Mouse (Mus musculus): Measurements from ENCODE around the gene Unc13b.

DNA sequence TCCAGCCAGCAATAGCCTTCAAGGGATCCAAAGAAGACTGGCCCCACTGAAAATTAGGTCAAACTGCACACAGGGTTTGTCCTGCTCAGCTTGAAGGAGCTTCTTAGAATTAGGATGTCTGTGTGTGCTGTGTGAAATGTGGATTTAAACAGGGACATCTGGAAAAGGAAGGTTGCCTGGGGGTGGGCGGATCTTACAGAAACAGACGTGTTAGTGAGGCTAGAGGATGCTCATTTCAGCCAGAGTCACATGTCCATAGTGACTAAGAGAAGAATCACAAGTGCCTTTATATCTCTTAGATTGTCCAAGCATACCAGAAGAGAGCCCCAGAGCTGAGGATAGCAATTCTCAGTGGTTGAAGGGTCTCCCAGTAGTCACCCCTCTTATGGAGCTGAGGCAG lies 190.2 kb downstream of the Unc13b start:
- no peak for TF ChIP-seq POLR2A (IDR thresholded peaks at IDR 0.05; ENCODE audit: borderline replicate concordance, extremely low read depth, insufficient read depth, insufficient read length, poor library complexity, severe bottlenecking)
- no peak for TF ChIP-seq CTCF (IDR thresholded peaks at IDR 0.05; ENCODE audit: borderline replicate concordance, extremely low read depth, insufficient read depth, insufficient read length)

All from brain, embryonic 14.5 days (tissue).